Mouse (Mus musculus): ENCODE measurements around the gene Lrba. TPM values are rescaled to one million over a fixed set of nuclear protein-coding genes. Genes with fewer than 3 reads are reported as not detected.

Lrba gene
- polyA plus RNA-seq, 1 experiment from 2014 or later, result 4.6 TPM

GRCm38 (mm10) chr3:86818001-86818585, 593.6 kb downstream of the Lrba start:
- H3K9me3 ChIP-seq, result no peaks in the 10 kb centered on the region
- no peak for ATAC-seq (ENCODE audit: insufficient read depth, low FRiP score, low read depth)

GRCm38 (mm10) chr3:86819372-86819771, 594.9 kb downstream of the Lrba start:
- H3K4me2 ChIP-seq, result no peak overlapping the region
- H3K36me3 ChIP-seq, result no peaks in the 10 kb centered on the region
- no peak for ATAC-seq (ENCODE audit: insufficient read depth, low FRiP score, low read depth)
- H3K4me3 ChIP-seq (replicated peaks), result no peak overlapping the region
- H3K27me3 ChIP-seq (replicated peaks), result no peaks in the 10 kb centered on the region
- no peaks in the 10 kb centered on the region for H3K9me3 ChIP-seq
- H3K9ac ChIP-seq, result no peak overlapping the region
- WGBS, result 97% methylated on average over 6 of the region's 6 CpGs
- H3K27ac ChIP-seq, result no peak overlapping the region
- H3K4me1 ChIP-seq, result no peaks in the 10 kb centered on the region; the same call in 1 of the 2 replicates

More at GRCm38 (mm10) chr3:86818001-86818585, 593.6 kb downstream of the Lrba start:
- H3K9ac ChIP-seq, result no peak overlapping the region
- H3K4me1 ChIP-seq, result no peaks in the 10 kb centered on the region; the same call in 1 of the 2 replicates
- H3K27ac ChIP-seq, result no peak overlapping the region
- H3K4me3 ChIP-seq (replicated peaks), result no peak overlapping the region
- 56% methylated on average over 13 of the region's 13 CpGs for WGBS
- H3K27me3 ChIP-seq (replicated peaks), result no peaks in the 10 kb centered on the region
- no peaks in the 10 kb centered on the region for H3K36me3 ChIP-seq
- H3K4me2 ChIP-seq, result no peak overlapping the region

GRCm38 (mm10) chr3:86820344-86820743, 595.9 kb downstream of the Lrba start:
- H3K27me3 ChIP-seq (replicated peaks), result no peaks in the 10 kb centered on the region
- 29% methylated on average over 10 of the region's 10 CpGs for WGBS
- no peaks in the 10 kb centered on the region; the same call in 1 of the 2 replicates for H3K4me1 ChIP-seq
- ATAC-seq (ENCODE audit: insufficient read depth, low FRiP score, low read depth), result no peak
- no peaks in the 10 kb centered on the region for H3K9me3 ChIP-seq
- H3K9ac ChIP-seq, result no peak overlapping the region
- no peaks in the 10 kb centered on the region for H3K36me3 ChIP-seq
- no peak overlapping the region for H3K4me3 ChIP-seq (replicated peaks)
- H3K4me2 ChIP-seq, result no peak overlapping the region
- no peak overlapping the region for H3K27ac ChIP-seq

DNA sequence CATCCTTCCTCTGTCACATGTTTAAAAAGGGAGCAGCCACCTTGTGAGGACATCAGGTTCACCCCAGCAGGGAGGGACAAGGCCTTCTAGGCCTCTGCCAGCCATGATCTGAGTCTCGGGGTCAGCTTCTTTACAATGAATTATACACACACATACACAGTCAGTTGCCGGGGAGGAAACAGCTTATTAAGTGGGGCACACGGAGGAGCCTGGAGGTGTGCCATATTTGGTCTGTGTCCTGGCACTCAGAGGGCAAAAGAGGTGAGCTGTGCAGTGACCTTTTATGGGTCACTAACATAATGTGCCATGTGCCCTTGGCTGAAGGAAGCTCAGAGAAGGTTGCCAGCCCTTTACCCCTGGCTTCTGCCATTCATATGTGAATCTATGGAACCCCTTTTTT, 596.9 kb downstream of the Lrba start:
- Histone ChIP-seq H3K9me3 (no peaks in the 10 kb centered on the region), H3K36me3 (no peaks in the 10 kb centered on the region), H3K4me1 (no peaks in the 10 kb centered on the region; the same call in 1 of the 2 replicates), H3K27ac (no peak overlapping the region), H3K4me2 (no peak overlapping the region), H3K27me3 (replicated peaks) (no peaks in the 10 kb centered on the region), H3K4me3 (replicated peaks) (no peak overlapping the region), H3K9ac (no peak overlapping the region)
- 53% methylated on average over 3 of the region's 3 CpGs for WGBS
- ATAC-seq (ENCODE audit: insufficient read depth, low FRiP score, low read depth), result no peak

- Histone ChIP-seq H3K27ac (no peak overlapping the region), H3K4me3 (replicated peaks) (no peak overlapping the region), H3K9me3 (no peaks in the 10 kb centered on the region), H3K4me2 (no peak overlapping the region), H3K4me1 (no peaks in the 10 kb centered on the region), H3K36me3 (no peaks in the 10 kb centered on the region), H3K27me3 (replicated peaks) (no peaks in the 10 kb centered on the region), H3K9ac (no peak overlapping the region)
- WGBS, result 82% methylated on average over 3 of the region's 3 CpGs
- no peak for ATAC-seq (ENCODE audit: insufficient read depth, low FRiP score, low read depth)
These were observed 603.0 kb downstream of the Lrba start for GRCm38 (mm10) chr3:86827506-86827905.

- Histone ChIP-seq H3K27ac (no peak overlapping the region), H3K4me2 (no peak overlapping the region), H3K4me1 (no peaks in the 10 kb centered on the region), H3K9me3 (no peaks in the 10 kb centered on the region), H3K36me3 (no peaks in the 10 kb centered on the region), H3K9ac (no peak overlapping the region), H3K4me3 (replicated peaks) (no peak overlapping the region), H3K27me3 (replicated peaks) (no peaks in the 10 kb centered on the region)
- WGBS, result 39% methylated on average over 8 of the region's 8 CpGs
- ATAC-seq (ENCODE audit: insufficient read depth, low FRiP score, low read depth), result no peak
These were observed 607.6 kb downstream of the Lrba start for GRCm38 (mm10) chr3:86832115-86832514.

Other genes with a start within 250 kb of the Lrba start
- gene Prss48, start 222.2 kb upstream of the Lrba start, polyA plus RNA-seq (2015; fragmentation: Nextera tagmentation; extraction: Ambion mirVana), result 0.23 TPM in 1 of 2 replicates, not detected in the other
- 1,309 and 1,341 TPM in 2 replicates for gene Rps3a1, start 82.0 kb upstream of the Lrba start, polyA plus RNA-seq (2015; fragmentation: Nextera tagmentation; extraction: Ambion mirVana)

Data from stomach, embryonic 15.5 days (tissue).